ENCODE assay signal across 10 mouse cellular contexts in genomic region chr16:13196626-13197025, GRCm38 (mm10). TPM values are rescaled to one million over a fixed set of nuclear protein-coding genes. Genes with fewer than 3 reads are reported as not detected.
A peak's percentile ranks its signal among the peaks of the same experiment; 100 is the strongest.
DNase-seq lines count a peak whose midpoint lies in the region; ATAC-seq and TF ChIP-seq lines count a peak whose summit lies in the region.
"Had no signal": no experiment of that assay in that cellular context is flagged by ENCODE, and none has a peak within 500 bp of the region (broad histone marks: within the 10 kb centered on the region; RNA-seq: fewer than 3 reads in every experiment).

No protein-coding gene starts in this region.

- ATAC-seq in kidney, postnatal 0 days (replicated peaks; ENCODE audit: low FRiP score, low read depth), result no peak
- ATAC-seq in forebrain, embryonic 14.5 days, result no peak

- no peaks in the 10 kb centered on the region for H3K36me3 ChIP-seq in kidney, postnatal 0 days (ENCODE audit: insufficient read depth, low read length)
- no peaks in the 10 kb centered on the region for H3K36me3 ChIP-seq in forebrain, embryonic 14.5 days (ENCODE audit: control insufficient read depth, insufficient read depth, low read length)
- H3K36me3 ChIP-seq: embryonic facial prominence, embryonic 13.5 days had no signal

- TF ChIP-seq CTCF in kidney, postnatal 0 days (IDR thresholded peaks at IDR 0.05; ENCODE audit: low read depth), result no peak

- no peak overlapping the region for H3K4me3 ChIP-seq in kidney, postnatal 0 days (replicated peaks; ENCODE audit: low read depth, low read length)
- H3K4me3 ChIP-seq in forebrain, embryonic 14.5 days (ENCODE audit: low read depth, low read length), result no peak overlapping the region
- H3K4me3 ChIP-seq: embryonic facial prominence, embryonic 13.5 days had no signal

- no peaks in the 10 kb centered on the region for H3K9me3 ChIP-seq in kidney, postnatal 0 days (replicated peaks; ENCODE audit: low read length)
- H3K9me3 ChIP-seq in forebrain, embryonic 14.5 days (replicated peaks; ENCODE audit: control insufficient read depth, low read length), result no peaks in the 10 kb centered on the region
- H3K9me3 ChIP-seq: embryonic facial prominence, embryonic 13.5 days had no signal

- 63% methylated on average over 5 of the region's 5 CpGs for WGBS in kidney, postnatal 0 days
- 58% methylated on average over 5 of the region's 5 CpGs for WGBS in forebrain, embryonic 14.5 days

- H3K27ac ChIP-seq in kidney, postnatal 0 days, result no peak overlapping the region
- H3K27ac ChIP-seq in forebrain, embryonic 14.5 days (ENCODE audit: low read depth, low read length), result no peak overlapping the region
- H3K27ac ChIP-seq: embryonic facial prominence, embryonic 13.5 days had no signal

- H3K27me3 ChIP-seq in kidney, postnatal 0 days (ENCODE audit: insufficient read depth, low read length), result no peaks in the 10 kb centered on the region
- H3K27me3 ChIP-seq in forebrain, embryonic 14.5 days (replicated peaks; ENCODE audit: control insufficient read depth, insufficient read depth, low read length), result no peaks in the 10 kb centered on the region

- H3K4me2 ChIP-seq in kidney, postnatal 0 days (ENCODE audit: low read length), result no peak overlapping the region
- H3K4me2 ChIP-seq in forebrain, embryonic 14.5 days (ENCODE audit: low read length), result no peak overlapping the region
- H3K4me2 ChIP-seq: embryonic facial prominence, embryonic 13.5 days; liver, embryonic 11.5 days had no signal

- DNase-seq in kidney, postnatal 0 days (ENCODE audit: low spot score), result peak; percentile 23
- no peak for DNase-seq in kidney, postnatal 25 days
- DNase-seq in forebrain, embryonic 14.5 days (ENCODE audit: low spot score), result peak; percentile 4
- peak; percentile 29 to 63 for DNase-seq in frontal cortex, postnatal 10 days (ENCODE audit: low spot score in 2 of 2)
- DNase-seq in right cerebral cortex, adult 2 months (ENCODE audit: low spot score in 2 of 2), result peak; percentile 76 to 77
- DNase-seq in embryo, embryonic 10 days (ENCODE audit: low spot score), result no peak
- DNase-seq in MN1 (ENCODE audit: low spot score), result no peak
- DNase-seq: gastrocnemius, postnatal 36 days had no signal

- H3K9ac ChIP-seq in kidney, postnatal 0 days (ENCODE audit: low read depth, low read length), result no peak overlapping the region
- no peak overlapping the region for H3K9ac ChIP-seq in forebrain, embryonic 14.5 days (ENCODE audit: low read length)
- H3K9ac ChIP-seq: embryonic facial prominence, embryonic 13.5 days had no signal

- no peaks in the 10 kb centered on the region for H3K4me1 ChIP-seq in kidney, postnatal 0 days (replicated peaks; ENCODE audit: insufficient read depth, low read length)
- H3K4me1 ChIP-seq in forebrain, embryonic 14.5 days (ENCODE audit: control insufficient read depth, insufficient read depth, low read length), result no peaks in the 10 kb centered on the region

RNA-seq across cellular contexts. Expression of gene Mrtfb, which starts 59.7 kb away (rescaled TPM):
- 17.5 and 19.8 TPM in 2 replicates for polyA plus RNA-seq in kidney, postnatal 0 days (2015; fragmentation: Nextera tagmentation; extraction: Ambion mirVana)
- 13.6 and 15.6 TPM in 2 replicates for polyA plus RNA-seq in forebrain, embryonic 14.5 days (2014; fragmentation: Nextera tagmentation; extraction: Ambion mirVana)

Comparison
In these comparisons a context has a peak if more than half of its experiments do, and no peak if none do; other contexts are left out.
1. DNase-seq: peak in kidney, postnatal 0 days (single experiment), forebrain, embryonic 14.5 days (single experiment), frontal cortex, postnatal 10 days (2 of 2) and right cerebral cortex, adult 2 months (2 of 2); none in kidney, postnatal 25 days (0 of 2), embryo, embryonic 10 days (single experiment) and MN1 (single experiment).